Mouse (Mus musculus) lung, embryonic 14.5 days (tissue): ENCODE results near the gene Cfap58. TPM values are rescaled to one million over a fixed set of nuclear protein-coding genes. Genes with fewer than 3 reads are reported as not detected.

Source experiments
- ATAC-seq: fragments of 200-750 bp; cut with Nextera tagmentation; 2 replicates; pipeline ENCODE4 v1.8.0; 2017; ENCODE audit warnings: mild to moderate bottlenecking, moderate TSS enrichment, moderate library complexity; ENCODE audit not compliant: insufficient read depth
- DNase-seq: peaks from one replicate; pipeline ENCODE4 v3.0.0-alpha.2; 2015
- H3K27ac ChIP-seq: fragments of 300-500 bp; sonication (generic); 2 replicates; pipeline ENCODE4 v1.5.1; 2014; ENCODE audit warnings: low read depth, mild to moderate bottlenecking, moderate library complexity
- H3K27me3 ChIP-seq: fragments of 300-500 bp; sonication (generic); 2 replicates; pipeline ENCODE4 v1.6.1; 2014; ENCODE audit warnings: low read length, control low read depth; ENCODE audit not compliant: insufficient read depth
- H3K36me3 ChIP-seq: fragments of 300-500 bp; sonication (generic); 2 replicates; pipeline ENCODE4 v1.6.1; 2014; ENCODE audit warnings: control low read depth; ENCODE audit not compliant: insufficient read depth
- H3K4me1 ChIP-seq: fragments of 300-500 bp; sonication (generic); 2 replicates; pipeline ENCODE4 v1.6.1; 2014; ENCODE audit warnings: antibody characterized with exemption, control low read depth; ENCODE audit not compliant: insufficient read depth
- H3K4me2 ChIP-seq: fragments of 300-500 bp; sonication (generic); 2 replicates; pipeline ENCODE4 v1.6.1; 2014; ENCODE audit warnings: mild to moderate bottlenecking
- H3K4me3 ChIP-seq: fragments of 300-500 bp; sonication (generic); 2 replicates; pipeline ENCODE4 v1.5.1; 2014; ENCODE audit warnings: low read depth, low read length
- H3K9ac ChIP-seq: fragments of 300-500 bp; sonication (generic); 2 replicates; pipeline ENCODE4 v1.6.1; 2014
- H3K9me3 ChIP-seq: fragments of 300-500 bp; sonication (generic); 2 replicates; pipeline ENCODE4 v1.6.1; 2016; ENCODE audit warnings: low read depth, low read length, control low read depth
- CTCF ChIP-seq: IDR thresholded peaks from 2 replicates; pipeline ENCODE4 v1.5.1; 2016; ENCODE audit warnings: antibody characterized with exemption, low read depth
- WGBS: fragments of 180-500 bp; shearing (Covaris S2); extraction: QIAGEN DNeasy Blood & Tissue Kit; methylation state at CpG from one replicate; pipeline ENCODE4 v1.1.7; 2014; 5-methylcytosine and 5-hydroxymethylcytosine counted together
- polyA plus RNA-seq: library from polyadenylated mRNA; unstranded; fragments of >200 nt; fragmentation: Nextera tagmentation; extraction: Ambion mirVana; gene quantifications from 2 replicates; pipeline ENCODE4 v1.2.1, GENCODE M21; 2014

Gene Cfap58
- polyA plus RNA-seq, 1 experiment from 2014 or later = not detected

DNA sequence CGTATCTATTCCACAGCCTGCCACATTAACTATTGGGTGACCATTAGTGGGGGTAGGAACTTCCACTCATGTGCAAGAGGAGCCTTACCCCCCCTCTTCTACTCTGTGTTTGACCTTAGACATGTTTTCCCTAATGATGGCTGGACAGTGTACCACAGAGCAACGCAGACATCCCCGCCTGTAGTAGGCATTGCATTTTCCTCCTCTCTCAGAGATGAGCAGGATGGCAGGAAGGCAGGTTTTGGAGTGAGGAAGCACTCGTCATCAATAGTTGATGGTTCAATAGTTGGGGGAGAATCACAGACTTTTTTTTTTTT lies 52.1 kb downstream of the Cfap58 start:
- H3K4me2 ChIP-seq = no peak overlapping the region
- no peak for TF ChIP-seq CTCF
- WGBS = 83% methylated on average over 4 of the region's 4 CpGs
- H3K9me3 ChIP-seq = no peaks in the 10 kb centered on the region
- H3K4me1 ChIP-seq = no peaks in the 10 kb centered on the region
- no peak overlapping the region for H3K4me3 ChIP-seq
- no peak overlapping the region for H3K9ac ChIP-seq
- ATAC-seq (no peak), DNase-seq (no peak)
- no peak overlapping the region for H3K27ac ChIP-seq
- H3K27me3 ChIP-seq = no peaks in the 10 kb centered on the region
- no peaks in the 10 kb centered on the region for H3K36me3 ChIP-seq

DNA sequence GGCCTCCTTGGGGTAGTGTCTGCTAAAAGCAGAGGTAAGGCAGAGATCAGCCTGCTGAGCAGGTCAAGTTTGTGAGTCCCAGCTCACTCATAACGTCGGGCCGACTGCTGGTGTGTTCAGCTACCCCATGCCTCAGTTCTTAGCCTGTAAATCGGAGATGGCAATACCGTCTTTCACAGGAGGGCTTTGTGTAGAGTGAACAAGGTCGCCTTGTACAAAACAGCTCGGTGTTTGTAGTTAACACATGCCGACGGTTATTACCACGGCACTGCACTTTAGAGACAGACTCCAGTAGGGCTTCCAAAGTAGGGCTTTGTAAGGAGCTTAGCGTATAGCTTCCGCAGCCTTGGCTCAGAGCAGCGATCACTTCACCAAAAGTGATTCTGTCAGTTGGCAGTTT lies 63.8 kb downstream of the Cfap58 start:
- Histone ChIP-seq H3K4me3 (no peak overlapping the region), H3K9me3 (no peaks in the 10 kb centered on the region), H3K9ac (no peak overlapping the region), H3K27ac (0 out of 2 replicates have a peak overlapping the region, but pooled peaks have one; percentile 32), H3K4me1 (no peaks in the 10 kb centered on the region), H3K4me2 (no peak overlapping the region), H3K27me3 (no peaks in the 10 kb centered on the region), H3K36me3 (no peaks in the 10 kb centered on the region)
- no peak for TF ChIP-seq CTCF
- WGBS = 80% methylated on average over 13 of the region's 13 CpGs
- no peak; the same call in 1 of the 2 replicates for ATAC-seq
- no peak for DNase-seq

GRCm38 (mm10) chr19:48001774-48002173 lies 64.3 kb downstream of the Cfap58 start:
- Histone ChIP-seq H3K4me1 (no peaks in the 10 kb centered on the region), H3K4me3 (no peak overlapping the region), H3K4me2 (no peak overlapping the region), H3K27me3 (no peaks in the 10 kb centered on the region), H3K36me3 (no peaks in the 10 kb centered on the region), H3K27ac (0 out of 2 replicates have a peak overlapping the region, but pooled peaks have one; percentile 32), H3K9ac (no peak overlapping the region), H3K9me3 (no peaks in the 10 kb centered on the region)
- peak; percentile 70 for DNase-seq
- no peak for TF ChIP-seq CTCF
- peak; percentile 56; the same call in 1 of the 2 replicates for ATAC-seq
- WGBS = 49% methylated on average over 11 of the region's 11 CpGs

DNA sequence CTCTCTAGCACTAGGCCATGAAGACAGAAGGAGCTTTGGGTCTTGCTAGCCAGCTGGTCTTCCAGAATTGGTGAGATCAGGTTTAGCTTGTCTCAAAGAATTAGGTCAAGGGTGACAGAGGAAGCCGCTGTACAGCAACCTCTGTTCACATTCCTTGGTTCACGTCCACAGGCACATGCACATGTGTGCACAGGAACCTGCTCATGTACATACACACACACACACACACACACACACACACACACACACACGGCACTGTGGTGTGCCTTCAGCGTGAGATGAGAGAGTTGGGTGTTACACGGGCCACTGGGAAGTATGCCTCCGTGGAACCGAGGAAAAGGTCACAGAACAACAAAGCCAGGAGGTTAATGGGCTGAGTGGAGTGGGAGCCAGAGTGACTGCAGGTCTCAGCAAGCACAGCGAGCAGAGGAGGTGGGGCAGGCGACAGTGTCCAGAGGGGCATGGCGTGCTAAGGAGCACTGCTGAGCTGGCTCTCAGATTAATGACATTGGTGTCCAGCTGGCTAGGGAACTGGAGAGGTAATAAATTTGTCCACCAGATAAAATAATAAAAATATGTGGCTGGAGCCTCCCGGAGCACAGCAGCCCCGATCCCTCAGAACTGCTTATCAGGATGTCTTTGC lies 71.4 kb downstream of the Cfap58 start:
- no peak for TF ChIP-seq CTCF
- no peak for ATAC-seq

DNA sequence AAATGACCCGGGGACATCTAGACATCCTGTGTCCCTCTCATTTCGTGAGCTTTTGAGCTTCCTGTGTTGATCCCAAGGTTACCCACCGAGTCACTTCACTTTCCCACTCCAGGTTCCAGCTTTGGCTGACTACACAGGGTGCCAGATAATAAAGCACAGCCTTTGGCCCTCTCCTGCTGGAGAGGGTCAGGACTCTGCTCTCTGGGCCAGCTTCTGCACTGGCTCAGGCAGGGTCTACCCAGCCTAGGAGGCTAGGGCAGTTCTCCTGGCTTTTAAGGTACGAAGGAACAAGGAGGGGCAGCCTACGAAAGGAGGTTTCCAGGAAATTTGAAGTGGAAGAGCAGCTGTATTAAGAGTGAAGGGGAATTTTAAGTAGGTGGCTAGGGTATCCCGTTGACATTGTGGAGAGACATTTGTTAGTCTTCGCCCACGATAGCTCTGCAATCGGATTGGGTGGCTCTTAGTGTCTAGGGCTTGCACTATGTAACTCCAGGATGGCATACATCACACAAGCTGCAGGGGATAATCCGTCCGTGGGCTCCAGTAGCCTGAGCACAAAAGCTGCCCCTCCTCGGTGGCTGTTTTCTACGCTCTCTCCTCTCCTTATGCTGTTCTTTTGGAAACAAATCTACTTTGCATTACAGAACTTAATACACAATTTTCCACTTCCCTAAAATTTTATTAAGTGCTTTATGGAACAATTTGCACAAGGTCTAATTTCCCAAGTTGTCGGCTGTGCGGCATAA lies 72.3 kb downstream of the Cfap58 start:
- H3K9me3 ChIP-seq = no peaks in the 10 kb centered on the region
- H3K27ac ChIP-seq = no peak overlapping the region
- no peak overlapping the region for H3K4me2 ChIP-seq
- no peaks in the 10 kb centered on the region for H3K36me3 ChIP-seq
- no peaks in the 10 kb centered on the region for H3K27me3 ChIP-seq
- no peak for TF ChIP-seq CTCF
- no peak overlapping the region for H3K4me3 ChIP-seq
- DNase-seq (peak; percentile 8), ATAC-seq (peak; percentile 47; the same call in 1 of the 2 replicates)
- no peak overlapping the region for H3K9ac ChIP-seq
- H3K4me1 ChIP-seq = no peaks in the 10 kb centered on the region
- 48% methylated on average over 15 of the region's 15 CpGs for WGBS

More for the DNA sequence above, 71.4 kb downstream of the Cfap58 start:
- no peak overlapping the region for H3K4me2 ChIP-seq
- 31% methylated on average over 12 of the region's 12 CpGs for WGBS
- no peaks in the 10 kb centered on the region for H3K9me3 ChIP-seq
- H3K4me1 ChIP-seq = no peaks in the 10 kb centered on the region
- H3K36me3 ChIP-seq = no peaks in the 10 kb centered on the region
- no peak overlapping the region for H3K9ac ChIP-seq
- no peak for DNase-seq
- H3K27me3 ChIP-seq = no peaks in the 10 kb centered on the region
- no peak overlapping the region for H3K27ac ChIP-seq
- no peak overlapping the region for H3K4me3 ChIP-seq

- H3K4me3 ChIP-seq = no peak overlapping the region
- DNase-seq (peak; percentile 65), ATAC-seq (peak; percentile 66; the same call in 1 of the 2 replicates)
- H3K9me3 ChIP-seq = no peaks in the 10 kb centered on the region
- 50% methylated on average over 13 of the region's 13 CpGs for WGBS
- no peaks in the 10 kb centered on the region for H3K4me1 ChIP-seq
- TF ChIP-seq CTCF = no peak
- no peaks in the 10 kb centered on the region for H3K36me3 ChIP-seq
- no peak overlapping the region for H3K4me2 ChIP-seq
- no peak overlapping the region for H3K27ac ChIP-seq
- H3K9ac ChIP-seq = no peak overlapping the region
- H3K27me3 ChIP-seq = no peaks in the 10 kb centered on the region
Measured at GRCm38 (mm10) chr19:48020103-48020502, 82.6 kb downstream of the Cfap58 start.

DNA sequence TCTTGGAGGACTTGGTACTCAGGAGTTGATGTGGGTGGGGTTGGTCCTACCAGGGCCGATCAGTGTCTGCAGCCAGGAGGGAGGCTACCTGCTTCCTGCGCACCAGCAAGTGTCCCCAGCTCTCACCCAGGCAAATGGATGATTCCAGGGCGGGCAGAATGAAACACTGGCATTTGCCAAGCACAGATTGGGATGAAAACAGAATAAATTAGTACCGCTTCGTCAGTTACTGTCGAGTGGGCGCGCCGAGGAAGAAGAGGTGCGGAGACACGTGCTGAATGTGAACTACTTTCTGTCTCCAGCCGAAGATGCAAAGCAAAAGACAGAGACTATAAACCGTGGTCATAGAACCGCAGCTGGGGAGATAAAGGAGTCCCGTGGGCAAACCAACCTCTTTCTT lies 84.0 kb downstream of the Cfap58 start:
- Histone ChIP-seq H3K9ac (no peak overlapping the region), H3K27ac (no peak overlapping the region), H3K36me3 (no peaks in the 10 kb centered on the region), H3K27me3 (no peaks in the 10 kb centered on the region), H3K4me1 (no peaks in the 10 kb centered on the region), H3K9me3 (no peaks in the 10 kb centered on the region), H3K4me3 (no peak overlapping the region), H3K4me2 (no peak overlapping the region)
- TF ChIP-seq CTCF = no peak
- ATAC-seq (no peak), DNase-seq (no peak)
- WGBS = 83% methylated on average over 15 of the region's 15 CpGs
